Mouse (Mus musculus): ENCODE measurements at regions not wholly inside any gene's neighbourhood (a gene's known extent, or its start where the extent isn't known, plus 50 kb on each side); places are given as distances from the start of the nearest gene placed in this dataset.

DNA sequence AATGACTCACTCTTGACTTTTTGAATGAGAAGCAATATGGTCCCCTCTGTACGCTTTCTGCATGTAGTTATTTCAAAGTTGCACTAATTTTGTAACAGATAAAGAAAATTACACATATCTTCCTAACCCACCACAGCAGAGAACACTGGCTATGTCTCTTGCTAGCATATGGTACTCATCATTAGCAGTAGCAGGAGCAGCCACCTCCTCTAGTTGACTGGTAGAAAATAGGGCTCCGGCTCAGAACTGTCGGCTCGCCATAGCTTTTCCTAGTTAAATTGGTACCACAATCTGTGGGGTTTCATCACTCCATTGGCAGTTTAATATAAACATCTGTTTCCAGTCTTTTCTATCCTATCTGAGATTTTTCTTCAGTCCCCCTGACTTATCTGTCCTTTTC, 254.1 kb upstream of the Zeb2 start:
- ATAC-seq (ENCODE audit: low FRiP score, low read depth) (no peak), DNase-seq (ENCODE audit: low spot score) (no peak)
- no peak overlapping the region for H3K4me2 ChIP-seq (replicated peaks; ENCODE audit: low read depth, low read length, severe bottlenecking)
- H3K27ac ChIP-seq (replicated peaks; ENCODE audit: low read depth, low read length) = no peak overlapping the region
- H3K9me3 ChIP-seq (ENCODE audit: control insufficient read depth, low read length) = no peaks in the 10 kb centered on the region
- H3K27me3 ChIP-seq (ENCODE audit: control insufficient read depth, insufficient read depth, low read length) = no peaks in the 10 kb centered on the region
- no peak overlapping the region for H3K9ac ChIP-seq (ENCODE audit: low read depth, low read length, severe bottlenecking)
- no peak for TF ChIP-seq POLR2A (IDR thresholded peaks at IDR 0.05; ENCODE audit: borderline replicate concordance, extremely low read depth, insufficient read depth, insufficient read length)
- WGBS = 46% methylated on average over 4 of the region's 4 CpGs
- H3K4me3 ChIP-seq (replicated peaks; ENCODE audit: low read length) = no peak overlapping the region
- peaks cover 4% of the 10 kb centered on the region; the same call in 1 of the 2 replicates for H3K4me1 ChIP-seq (ENCODE audit: control insufficient read depth, insufficient read depth, low read length)
- H3K36me3 ChIP-seq (ENCODE audit: control insufficient read depth, insufficient read depth, low read length) = no peaks in the 10 kb centered on the region

DNA sequence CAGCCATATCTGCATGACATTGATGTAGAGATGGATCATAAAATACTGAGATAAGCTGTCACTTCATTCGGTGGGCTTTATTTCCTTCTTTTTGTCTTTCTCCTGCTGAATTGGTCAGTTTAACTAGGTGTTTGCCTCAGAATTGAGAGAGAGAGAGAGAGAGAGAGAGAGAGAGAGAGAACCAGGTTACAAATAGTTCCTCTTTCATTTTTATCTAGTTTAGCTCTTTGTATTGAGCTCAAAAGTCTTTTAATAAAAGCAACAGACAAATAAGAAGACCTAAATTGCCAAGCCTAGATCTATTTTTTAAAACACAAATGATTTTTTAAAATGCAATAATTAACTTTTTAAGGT, 253.4 kb upstream of the Zeb2 start:
- 30% methylated on average over 1 of the region's 1 CpGs for WGBS
- Histone ChIP-seq H3K9ac (ENCODE audit: low read depth, low read length, severe bottlenecking) (no peak overlapping the region), H3K4me1 (ENCODE audit: control insufficient read depth, insufficient read depth, low read length) (peaks cover 4% of the 10 kb centered on the region; the same call in 1 of the 2 replicates), H3K27ac (replicated peaks; ENCODE audit: low read depth, low read length) (no peak overlapping the region), H3K36me3 (ENCODE audit: control insufficient read depth, insufficient read depth, low read length) (no peaks in the 10 kb centered on the region), H3K27me3 (ENCODE audit: control insufficient read depth, insufficient read depth, low read length) (no peaks in the 10 kb centered on the region), H3K4me3 (replicated peaks; ENCODE audit: low read length) (no peak overlapping the region), H3K9me3 (ENCODE audit: control insufficient read depth, low read length) (no peaks in the 10 kb centered on the region), H3K4me2 (replicated peaks; ENCODE audit: low read depth, low read length, severe bottlenecking) (no peak overlapping the region)
- no peak for TF ChIP-seq POLR2A (IDR thresholded peaks at IDR 0.05; ENCODE audit: borderline replicate concordance, extremely low read depth, insufficient read depth, insufficient read length)
- ATAC-seq (ENCODE audit: low FRiP score, low read depth) (no peak), DNase-seq (ENCODE audit: low spot score) (no peak)

DNA sequence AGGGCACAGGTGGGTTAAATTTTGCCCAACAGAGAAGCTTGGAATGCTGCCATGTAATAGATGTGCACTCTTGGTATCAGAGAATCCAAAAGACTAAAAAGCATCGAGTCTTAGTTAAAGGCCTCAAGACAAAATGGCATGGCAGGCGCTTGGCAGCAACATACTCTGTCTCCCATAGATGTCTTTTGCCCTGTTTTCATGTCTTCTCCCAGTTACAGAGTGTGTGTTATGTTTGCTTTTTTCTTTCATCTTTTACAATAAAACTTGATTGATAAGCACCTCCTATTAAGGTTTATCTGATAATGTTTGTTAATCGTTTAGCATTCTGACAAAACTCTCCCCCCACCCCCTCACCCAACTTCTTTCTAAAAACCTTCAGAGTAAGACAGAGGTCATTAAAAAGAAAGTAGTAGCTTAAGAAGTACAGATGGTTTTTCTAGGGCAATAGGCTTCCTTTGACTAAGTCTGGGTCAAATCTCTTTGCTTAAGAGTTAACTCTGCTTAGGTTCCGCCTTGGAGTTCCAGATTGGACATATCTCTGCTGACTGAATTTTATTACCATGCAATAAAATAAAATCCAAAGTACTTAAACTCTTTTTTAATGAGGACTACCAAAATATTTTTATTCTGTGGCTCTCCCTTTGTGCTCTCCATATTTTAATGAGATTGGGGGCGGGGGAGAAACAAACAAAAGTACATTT, 252.9 kb upstream of the Zeb2 start:
- Histone ChIP-seq H3K36me3 (ENCODE audit: control insufficient read depth, insufficient read depth, low read length) (no peaks in the 10 kb centered on the region), H3K9me3 (ENCODE audit: control insufficient read depth, low read length) (no peaks in the 10 kb centered on the region), H3K4me1 (ENCODE audit: control insufficient read depth, insufficient read depth, low read length) (peaks cover 4% of the 10 kb centered on the region; the same call in 1 of the 2 replicates), H3K4me2 (replicated peaks; ENCODE audit: low read depth, low read length, severe bottlenecking) (no peak overlapping the region), H3K4me3 (replicated peaks; ENCODE audit: low read length) (no peak overlapping the region), H3K27me3 (ENCODE audit: control insufficient read depth, insufficient read depth, low read length) (no peaks in the 10 kb centered on the region), H3K27ac (replicated peaks; ENCODE audit: low read depth, low read length) (no peak overlapping the region), H3K9ac (ENCODE audit: low read depth, low read length, severe bottlenecking) (no peak overlapping the region)
- 68% methylated on average over 5 of the region's 5 CpGs for WGBS
- ATAC-seq (ENCODE audit: low FRiP score, low read depth) = no peak
- no peak for TF ChIP-seq POLR2A (IDR thresholded peaks at IDR 0.05; ENCODE audit: borderline replicate concordance, extremely low read depth, insufficient read depth, insufficient read length)
- no peak for DNase-seq (ENCODE audit: low spot score)

DNA sequence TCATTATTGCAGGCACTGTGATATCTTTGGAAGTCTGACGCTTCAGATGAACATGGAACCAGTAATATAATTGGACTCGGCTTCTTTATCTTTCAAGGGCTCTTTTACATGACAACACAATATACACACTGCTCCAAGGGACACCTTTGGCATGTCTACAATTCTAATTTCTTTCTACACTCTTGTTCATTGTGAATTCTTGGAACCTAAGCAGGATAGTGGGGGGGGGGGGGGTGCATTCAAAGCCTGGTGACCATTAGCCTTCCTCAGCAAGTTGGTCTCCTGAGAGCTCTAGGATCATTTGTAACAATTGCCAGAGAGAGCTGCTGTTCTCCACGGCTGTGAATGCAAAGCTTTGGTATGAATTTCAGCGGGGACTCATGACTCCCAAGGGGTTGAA, 252.2 kb upstream of the Zeb2 start:
- no peaks in the 10 kb centered on the region for H3K9me3 ChIP-seq (ENCODE audit: control insufficient read depth, low read length)
- H3K4me3 ChIP-seq (replicated peaks; ENCODE audit: low read length) = no peak overlapping the region
- TF ChIP-seq POLR2A (IDR thresholded peaks at IDR 0.05; ENCODE audit: borderline replicate concordance, extremely low read depth, insufficient read depth, insufficient read length) = no peak
- ATAC-seq (ENCODE audit: low FRiP score, low read depth) (no peak), DNase-seq (ENCODE audit: low spot score) (no peak)
- no peak overlapping the region for H3K27ac ChIP-seq (replicated peaks; ENCODE audit: low read depth, low read length)
- H3K4me2 ChIP-seq (replicated peaks; ENCODE audit: low read depth, low read length, severe bottlenecking) = no peak overlapping the region
- no peak overlapping the region for H3K9ac ChIP-seq (ENCODE audit: low read depth, low read length, severe bottlenecking)
- H3K4me1 ChIP-seq (ENCODE audit: control insufficient read depth, insufficient read depth, low read length) = peaks cover 4% of the 10 kb centered on the region; the same call in 1 of the 2 replicates
- H3K27me3 ChIP-seq (ENCODE audit: control insufficient read depth, insufficient read depth, low read length) = no peaks in the 10 kb centered on the region
- 74% methylated on average over 4 of the region's 4 CpGs for WGBS
- H3K36me3 ChIP-seq (ENCODE audit: control insufficient read depth, insufficient read depth, low read length) = no peaks in the 10 kb centered on the region

DNA sequence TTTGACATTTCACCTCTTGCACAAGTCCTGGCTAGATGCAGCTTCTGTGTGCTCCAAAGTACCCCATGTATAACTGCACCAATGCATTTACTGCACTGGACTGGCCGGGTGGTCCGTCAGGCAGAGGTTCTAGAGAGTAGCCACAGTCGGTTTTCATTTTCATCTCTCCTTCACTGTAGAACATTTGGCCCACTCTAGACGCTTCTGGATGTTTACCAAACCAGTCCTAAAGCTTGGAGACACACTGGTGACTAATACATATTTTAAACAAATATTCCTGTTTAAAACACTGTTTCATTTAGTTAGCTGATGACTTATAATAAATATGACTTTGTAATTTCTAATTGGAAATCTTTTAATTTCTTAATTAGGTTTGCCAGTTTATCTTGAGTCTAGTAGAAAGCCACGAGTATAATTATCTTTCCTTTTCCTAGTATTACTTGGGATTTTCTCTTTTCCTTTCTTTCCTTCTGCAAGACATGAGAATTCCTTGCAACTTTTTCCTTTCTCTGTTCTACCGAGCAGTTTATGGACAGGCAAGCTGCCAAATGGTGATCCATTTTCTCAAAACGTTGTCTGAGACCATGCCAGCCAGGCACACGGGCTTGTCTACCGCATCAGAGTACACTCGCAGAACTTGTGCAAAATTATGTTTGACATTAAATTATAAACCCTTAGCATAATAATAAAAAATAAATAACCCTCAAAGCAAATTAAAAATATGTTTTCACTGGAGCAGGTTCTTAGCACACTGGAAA, 250.4 kb upstream of the Zeb2 start:
- no peak for ATAC-seq (ENCODE audit: low FRiP score, low read depth)
- H3K27ac ChIP-seq (replicated peaks; ENCODE audit: low read depth, low read length) = no peak overlapping the region
- H3K4me1 ChIP-seq (ENCODE audit: control insufficient read depth, insufficient read depth, low read length) = peaks cover 4% of the 10 kb centered on the region; the same call in 1 of the 2 replicates
- no peak for TF ChIP-seq POLR2A (IDR thresholded peaks at IDR 0.05; ENCODE audit: borderline replicate concordance, extremely low read depth, insufficient read depth, insufficient read length)
- 65% methylated on average over 10 of the region's 10 CpGs for WGBS
- H3K4me3 ChIP-seq (replicated peaks; ENCODE audit: low read length) = no peak overlapping the region
- no peaks in the 10 kb centered on the region for H3K9me3 ChIP-seq (ENCODE audit: control insufficient read depth, low read length)
- no peaks in the 10 kb centered on the region for H3K27me3 ChIP-seq (ENCODE audit: control insufficient read depth, insufficient read depth, low read length)
- no peaks in the 10 kb centered on the region for H3K36me3 ChIP-seq (ENCODE audit: control insufficient read depth, insufficient read depth, low read length)
- H3K9ac ChIP-seq (ENCODE audit: low read depth, low read length, severe bottlenecking) = no peak overlapping the region
- DNase-seq (ENCODE audit: low spot score) = peak; percentile 62
- no peak overlapping the region for H3K4me2 ChIP-seq (replicated peaks; ENCODE audit: low read depth, low read length, severe bottlenecking)

All from limb, embryonic 14.5 days (tissue).